Mouse (Mus musculus): ENCODE measurements around the gene Gbx2. TPM values are rescaled to one million over a fixed set of nuclear protein-coding genes. Genes with fewer than 3 reads are reported as not detected.

Gbx2 gene
- polyA plus RNA-seq, 1 experiment from 2014 or later = 0.98 TPM

DNA sequence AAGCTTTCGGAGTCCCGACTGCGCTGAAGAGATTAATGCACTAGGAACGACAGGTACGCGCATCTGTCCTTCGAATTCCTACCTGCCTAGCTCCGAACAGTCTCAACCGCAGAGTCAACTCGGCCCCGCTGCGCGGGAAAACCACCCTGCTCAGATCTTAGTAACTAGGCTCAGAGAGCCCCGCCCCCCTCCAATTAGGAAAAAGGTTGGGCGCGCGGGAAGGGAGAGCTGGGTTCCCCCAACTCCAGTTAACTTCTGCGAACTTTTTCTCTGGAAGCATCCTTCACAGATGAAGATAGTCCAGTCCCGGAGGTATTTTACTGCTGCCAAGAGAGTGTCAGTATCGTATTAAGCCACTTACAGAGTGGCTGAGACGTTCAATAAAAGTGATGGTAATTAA lies 2.8 kb upstream of the Gbx2 start:
- no peaks in the 10 kb centered on the region for H3K36me3 ChIP-seq
- peaks cover 98% of the 10 kb centered on the region for H3K27me3 ChIP-seq
- H3K4me3 ChIP-seq = 0 out of 2 replicates have a peak overlapping the region, but pooled peaks have one; percentile 3
- no peak for ATAC-seq (ENCODE audit: insufficient number of reproducible peaks, insufficient read depth, low FRiP score, low TSS enrichment, low read depth)
- WGBS = under 1% methylated on average over 21 of the region's 21 CpGs
- no peak overlapping the region for H3K4me2 ChIP-seq
- H3K9me3 ChIP-seq = no peaks in the 10 kb centered on the region
- H3K27ac ChIP-seq = no peak overlapping the region
- peaks cover 43% of the 10 kb centered on the region for H3K4me1 ChIP-seq
- no peak overlapping the region for H3K9ac ChIP-seq

DNA sequence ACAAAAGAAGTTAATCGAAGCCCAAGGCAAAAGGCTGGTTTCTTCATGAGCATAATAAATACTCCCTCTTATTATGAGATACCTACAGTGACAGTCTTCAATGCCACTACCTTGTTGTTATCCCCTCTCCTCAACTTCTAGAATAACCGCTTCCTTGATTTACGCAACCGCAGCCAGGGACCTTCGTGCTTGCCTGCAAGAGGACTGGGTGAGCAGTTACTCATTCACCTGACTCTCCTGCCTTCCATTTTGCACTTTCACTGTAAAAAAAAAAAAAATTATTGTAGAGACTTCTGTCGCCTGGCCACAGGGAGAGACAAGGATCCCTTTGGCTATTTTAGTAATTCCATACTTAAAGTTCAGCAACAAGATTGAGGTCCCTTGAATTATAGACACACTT lies 2.0 kb upstream of the Gbx2 start:
- ATAC-seq (ENCODE audit: insufficient number of reproducible peaks, insufficient read depth, low FRiP score, low TSS enrichment, low read depth) = no peak
- no peak overlapping the region for H3K9ac ChIP-seq
- peaks cover 46% of the 10 kb centered on the region for H3K4me1 ChIP-seq
- H3K36me3 ChIP-seq = no peaks in the 10 kb centered on the region
- H3K27ac ChIP-seq = no peak overlapping the region
- no peaks in the 10 kb centered on the region for H3K9me3 ChIP-seq
- WGBS = 4% methylated on average over 6 of the region's 6 CpGs
- peaks cover 98% of the 10 kb centered on the region for H3K27me3 ChIP-seq
- H3K4me2 ChIP-seq = no peak overlapping the region
- H3K4me3 ChIP-seq = no peak overlapping the region

DNA sequence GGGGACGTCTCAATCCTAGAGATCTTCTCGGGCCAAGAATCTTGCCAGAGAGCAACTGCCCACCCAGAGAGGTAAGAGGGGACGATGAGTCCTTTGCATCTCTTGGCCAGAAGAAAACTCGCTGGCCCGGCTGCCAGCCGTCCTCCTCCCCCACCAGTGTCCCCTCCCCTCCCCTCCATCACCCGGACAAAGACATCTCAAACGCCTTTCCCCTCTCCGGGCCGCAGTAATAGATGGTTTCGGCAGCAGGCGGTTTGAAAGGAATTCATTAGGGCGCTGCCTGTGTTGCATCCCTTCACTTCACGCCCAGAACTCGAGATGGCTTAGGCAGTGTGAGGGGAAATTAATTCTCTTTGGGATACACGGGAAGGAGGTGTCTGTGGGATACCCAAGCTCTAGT lies 1.6 kb upstream of the Gbx2 start:
- no peaks in the 10 kb centered on the region for H3K9me3 ChIP-seq
- no peaks in the 10 kb centered on the region for H3K36me3 ChIP-seq
- peaks cover 47% of the 10 kb centered on the region for H3K4me1 ChIP-seq
- no peak overlapping the region for H3K4me3 ChIP-seq
- under 1% methylated on average over 16 of the region's 16 CpGs for WGBS
- H3K27me3 ChIP-seq = peaks cover 98% of the 10 kb centered on the region
- ATAC-seq (ENCODE audit: insufficient number of reproducible peaks, insufficient read depth, low FRiP score, low TSS enrichment, low read depth) = no peak
- H3K9ac ChIP-seq = no peak overlapping the region
- no peak overlapping the region for H3K4me2 ChIP-seq
- H3K27ac ChIP-seq = no peak overlapping the region

DNA sequence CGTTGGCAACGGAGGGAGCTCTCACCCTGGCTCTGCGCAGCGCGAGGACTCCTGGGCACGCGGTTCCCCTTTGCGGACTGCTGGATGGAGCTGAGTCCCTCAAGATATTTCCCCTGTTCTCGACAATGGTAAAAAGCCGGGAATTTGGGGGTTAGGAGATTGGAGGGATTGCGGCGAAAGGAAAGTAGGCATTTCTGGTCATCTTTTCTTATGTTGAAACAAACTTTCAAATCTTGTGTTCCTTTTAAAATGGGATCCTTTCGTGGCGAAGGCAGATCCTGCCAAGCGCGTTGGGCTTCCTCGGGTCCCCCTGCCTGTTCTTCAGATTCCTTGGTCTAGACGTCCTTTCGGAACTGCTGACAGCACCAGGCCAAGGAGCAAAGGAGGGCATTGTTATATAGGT lies 1.0 kb upstream of the Gbx2 start:
- Histone ChIP-seq H3K9ac (no peak overlapping the region), H3K27ac (no peak overlapping the region), H3K4me1 (peaks cover 53% of the 10 kb centered on the region), H3K4me2 (no peak overlapping the region), H3K4me3 (no peak overlapping the region; the same call in 1 of the 2 replicates), H3K36me3 (no peaks in the 10 kb centered on the region), H3K27me3 (peaks cover 98% of the 10 kb centered on the region), H3K9me3 (no peaks in the 10 kb centered on the region)
- 2% methylated on average over 19 of the region's 19 CpGs for WGBS
- no peak for ATAC-seq (ENCODE audit: insufficient number of reproducible peaks, insufficient read depth, low FRiP score, low TSS enrichment, low read depth)

DNA sequence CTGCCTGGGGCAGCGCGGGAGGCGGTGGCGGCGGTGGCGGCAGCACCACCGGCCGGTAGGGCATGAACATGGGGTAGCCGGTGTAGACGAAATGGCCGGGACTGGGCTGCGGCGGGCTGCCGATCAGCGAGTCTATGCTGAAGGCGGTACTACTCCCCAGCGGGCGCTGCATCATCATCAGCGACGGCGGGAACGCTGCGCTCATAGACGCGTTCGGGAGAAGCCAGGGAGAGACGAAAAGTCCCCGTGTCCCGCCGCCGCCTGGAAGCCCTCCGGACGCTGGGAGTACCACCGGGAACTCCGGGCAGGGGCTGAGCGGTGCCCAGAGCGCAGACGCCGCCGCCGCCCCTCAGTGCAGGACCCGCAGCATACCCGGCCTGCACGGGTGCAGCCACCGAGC lies 428 bp downstream of the Gbx2 start:
- peak overlapping the region; percentile 58 for H3K9ac ChIP-seq
- H3K27ac ChIP-seq = no peak overlapping the region

DNA sequence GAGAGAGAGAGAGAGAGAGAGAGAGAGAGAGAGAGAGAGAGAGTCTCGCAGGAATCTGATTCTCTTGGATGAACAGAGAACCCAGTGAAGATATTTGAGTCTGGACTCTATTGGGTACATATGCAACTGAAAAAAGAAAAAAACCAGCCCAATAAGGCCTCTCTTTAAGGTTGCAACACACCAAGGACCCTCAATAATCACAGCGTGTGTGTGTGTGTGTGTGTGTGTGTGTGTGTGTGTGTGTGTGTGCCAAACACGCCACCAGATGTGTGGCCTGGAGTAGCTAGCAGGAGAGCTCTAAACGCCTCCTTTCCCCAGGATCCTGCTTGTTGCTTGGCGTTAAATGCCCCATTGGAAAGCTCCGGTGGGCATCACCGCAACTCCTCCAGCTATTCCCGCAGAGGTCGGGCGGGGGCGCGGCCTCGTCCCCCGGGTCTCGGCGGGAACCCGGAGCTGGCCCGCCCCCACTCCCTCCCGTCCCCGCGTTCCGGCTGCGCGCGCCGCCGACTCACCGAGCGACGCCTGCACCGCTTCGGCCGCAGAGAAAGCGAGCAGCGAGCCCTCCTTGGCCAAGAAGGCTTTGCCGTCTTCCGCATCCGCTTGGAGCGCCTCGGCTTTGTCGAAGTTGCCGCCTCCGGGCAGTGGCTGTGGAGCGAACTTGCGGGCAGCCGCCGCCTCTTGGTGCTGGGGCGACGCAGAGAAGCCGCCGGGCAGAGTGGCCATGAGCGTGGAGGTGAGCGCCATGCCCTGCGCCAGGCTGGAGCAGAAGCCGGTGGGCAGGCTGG lies 1.1 kb downstream of the Gbx2 start:
- ATAC-seq (ENCODE audit: insufficient number of reproducible peaks, insufficient read depth, low FRiP score, low TSS enrichment, low read depth) = no peak
- Histone ChIP-seq H3K9ac (peak overlapping the region; percentile 58), H3K4me1 (peaks cover 47% of the 10 kb centered on the region), H3K27ac (no peak overlapping the region), H3K9me3 (no peaks in the 10 kb centered on the region), H3K4me3 (peak overlapping the region; percentile 47), H3K36me3 (no peaks in the 10 kb centered on the region), H3K27me3 (peaks cover 98% of the 10 kb centered on the region), H3K4me2 (peak overlapping the region; percentile 73)
- under 1% methylated on average over 55 of the region's 55 CpGs for WGBS

More for the DNA sequence above, 428 bp downstream of the Gbx2 start:
- peaks cover 51% of the 10 kb centered on the region for H3K4me1 ChIP-seq
- whole genome bisulfite sequencing = under 1% methylated on average over 43 of the region's 45 CpGs
- H3K36me3 ChIP-seq = no peaks in the 10 kb centered on the region
- peaks cover 98% of the 10 kb centered on the region for H3K27me3 ChIP-seq
- H3K4me3 ChIP-seq = peak overlapping the region; percentile 47
- 0 out of 2 replicates have a peak, but pooled peaks have one; percentile 17 for ATAC-seq (ENCODE audit: insufficient number of reproducible peaks, insufficient read depth, low FRiP score, low TSS enrichment, low read depth)
- peak overlapping the region; percentile 73 for H3K4me2 ChIP-seq
- no peaks in the 10 kb centered on the region for H3K9me3 ChIP-seq

DNA sequence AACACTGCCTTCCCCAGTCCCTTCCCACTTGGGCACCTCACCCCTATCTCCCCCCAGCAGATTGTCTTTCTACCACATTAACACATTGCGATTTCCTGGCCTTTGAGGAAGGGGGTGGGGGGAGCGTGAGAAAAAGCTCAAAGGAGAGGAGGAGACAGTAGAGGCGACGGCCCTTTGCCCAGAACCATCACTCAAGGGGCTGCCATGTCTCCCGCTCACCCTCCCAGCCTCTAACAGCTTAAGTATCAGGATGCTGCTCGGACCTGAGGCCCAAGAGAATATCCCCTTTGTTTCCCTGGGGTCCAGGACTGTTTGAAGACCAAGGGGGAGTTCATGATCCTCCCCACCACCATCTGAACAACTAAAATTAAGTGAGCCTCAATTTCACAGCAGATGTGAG lies 1.8 kb downstream of the Gbx2 start:
- WGBS = 3% methylated on average over 6 of the region's 6 CpGs

DNA sequence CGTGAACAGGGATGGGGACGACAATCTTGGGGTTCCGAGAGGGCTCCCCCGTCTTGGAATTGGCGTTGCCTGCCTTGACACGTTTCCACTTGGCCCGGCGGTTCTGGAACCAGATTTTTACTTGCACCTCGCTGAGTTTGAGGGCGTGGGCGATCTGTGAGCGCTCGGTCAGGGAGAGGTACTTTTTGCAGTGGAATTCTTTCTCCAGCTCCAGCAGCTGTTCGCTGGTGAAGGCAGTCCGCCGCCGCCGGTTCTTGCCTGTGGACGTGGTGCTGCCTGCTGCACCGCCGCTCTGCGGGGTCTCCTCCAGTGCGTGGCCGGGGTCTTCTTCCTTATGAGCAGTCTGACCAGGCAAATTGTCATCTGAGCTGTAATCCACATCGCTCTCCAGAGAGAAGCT lies 2.3 kb downstream of the Gbx2 start:
- no peaks in the 10 kb centered on the region for H3K36me3 ChIP-seq
- H3K27ac ChIP-seq = no peak overlapping the region

More for the DNA sequence above, 1.8 kb downstream of the Gbx2 start:
- Histone ChIP-seq H3K4me1 (peaks cover 45% of the 10 kb centered on the region), H3K9me3 (no peaks in the 10 kb centered on the region), H3K4me2 (peak overlapping the region; percentile 31), H3K4me3 (peak overlapping the region; percentile 17), H3K9ac (no peak overlapping the region), H3K36me3 (no peaks in the 10 kb centered on the region), H3K27ac (no peak overlapping the region), H3K27me3 (peaks cover 98% of the 10 kb centered on the region)
- ATAC-seq (ENCODE audit: insufficient number of reproducible peaks, insufficient read depth, low FRiP score, low TSS enrichment, low read depth) = no peak

DNA sequence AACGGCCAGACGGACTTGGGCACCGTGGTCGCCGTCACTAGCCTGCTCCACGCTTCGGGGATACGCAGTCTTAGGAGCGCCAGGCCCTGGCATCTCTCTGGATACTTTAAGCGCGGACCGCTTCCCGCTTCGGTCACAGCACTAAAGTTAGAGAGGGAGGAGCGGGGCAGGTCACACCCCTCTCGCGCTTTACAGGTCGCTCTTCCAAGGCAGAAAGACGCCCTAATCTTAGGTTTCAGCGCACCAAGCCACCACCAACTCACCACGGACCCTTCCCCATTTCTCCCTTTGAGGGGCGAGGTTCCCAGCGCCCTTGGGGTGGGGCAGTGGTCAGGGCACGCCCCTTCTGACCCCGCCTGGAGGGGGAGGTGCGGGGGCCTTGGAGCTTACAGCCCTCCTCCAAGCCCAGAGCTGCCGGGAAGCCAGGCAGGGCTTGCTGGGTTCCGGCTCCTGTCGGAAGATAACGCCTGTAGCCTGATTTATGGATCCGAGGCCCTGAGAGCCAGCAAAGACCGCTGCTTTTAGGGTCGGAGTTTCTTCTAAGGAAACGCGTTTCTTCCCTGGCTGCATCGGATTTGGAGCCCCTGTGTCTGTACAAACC lies 3.8 kb downstream of the Gbx2 start:
- Histone ChIP-seq H3K9me3 (no peaks in the 10 kb centered on the region), H3K9ac (no peak overlapping the region), H3K4me2 (peak overlapping the region; percentile 52), H3K27ac (no peak overlapping the region), H3K4me1 (peaks cover 51% of the 10 kb centered on the region), H3K4me3 (peak overlapping the region; percentile 34), H3K36me3 (no peaks in the 10 kb centered on the region), H3K27me3 (peaks cover 100% of the 10 kb centered on the region)
- WGBS = under 1% methylated on average over 36 of the region's 36 CpGs
- no peak for ATAC-seq (ENCODE audit: insufficient number of reproducible peaks, insufficient read depth, low FRiP score, low TSS enrichment, low read depth)

More for the DNA sequence above, 2.3 kb downstream of the Gbx2 start:
- Histone ChIP-seq H3K9ac (no peak overlapping the region), H3K4me1 (peaks cover 41% of the 10 kb centered on the region), H3K27me3 (peaks cover 98% of the 10 kb centered on the region), H3K4me3 (peak overlapping the region; percentile 17), H3K4me2 (peak overlapping the region; percentile 31), H3K9me3 (no peaks in the 10 kb centered on the region)
- ATAC-seq (ENCODE audit: insufficient number of reproducible peaks, insufficient read depth, low FRiP score, low TSS enrichment, low read depth) = no peak
- 5% methylated on average over 25 of the region's 25 CpGs for WGBS

DNA sequence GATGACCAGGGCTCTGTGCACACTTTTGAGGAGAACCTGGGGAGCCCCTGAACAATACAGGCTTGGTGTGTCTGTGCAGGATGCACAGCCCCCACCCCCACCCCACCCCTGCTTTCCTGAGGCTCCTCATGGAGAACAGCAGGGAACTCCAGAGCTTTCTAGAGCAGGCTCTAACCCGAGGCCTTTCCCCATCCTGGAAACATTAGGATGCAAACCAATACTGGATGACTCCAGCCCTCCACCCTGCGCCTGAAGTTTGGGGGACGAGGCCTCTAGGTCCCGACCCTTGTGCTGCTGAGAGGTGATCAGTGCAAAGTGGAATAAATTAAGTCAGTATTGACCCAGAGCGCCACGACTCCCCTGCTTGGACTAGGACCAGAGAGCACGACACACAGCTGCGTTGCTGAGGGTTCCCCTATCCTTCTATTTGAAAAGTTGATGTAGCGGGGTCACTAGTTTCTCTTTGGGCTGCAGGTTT lies 4.4 kb downstream of the Gbx2 start:
- H3K27me3 ChIP-seq = peaks cover 100% of the 10 kb centered on the region
- no peak for ATAC-seq (ENCODE audit: insufficient number of reproducible peaks, insufficient read depth, low FRiP score, low TSS enrichment, low read depth)
- peak overlapping the region; percentile 52 for H3K4me2 ChIP-seq
- peaks cover 51% of the 10 kb centered on the region for H3K4me1 ChIP-seq
- WGBS = 5% methylated on average over 9 of the region's 9 CpGs
- H3K4me3 ChIP-seq = peak overlapping the region; percentile 34
- no peaks in the 10 kb centered on the region for H3K9me3 ChIP-seq
- H3K27ac ChIP-seq = no peak overlapping the region
- no peaks in the 10 kb centered on the region for H3K36me3 ChIP-seq
- no peak overlapping the region for H3K9ac ChIP-seq

DNA sequence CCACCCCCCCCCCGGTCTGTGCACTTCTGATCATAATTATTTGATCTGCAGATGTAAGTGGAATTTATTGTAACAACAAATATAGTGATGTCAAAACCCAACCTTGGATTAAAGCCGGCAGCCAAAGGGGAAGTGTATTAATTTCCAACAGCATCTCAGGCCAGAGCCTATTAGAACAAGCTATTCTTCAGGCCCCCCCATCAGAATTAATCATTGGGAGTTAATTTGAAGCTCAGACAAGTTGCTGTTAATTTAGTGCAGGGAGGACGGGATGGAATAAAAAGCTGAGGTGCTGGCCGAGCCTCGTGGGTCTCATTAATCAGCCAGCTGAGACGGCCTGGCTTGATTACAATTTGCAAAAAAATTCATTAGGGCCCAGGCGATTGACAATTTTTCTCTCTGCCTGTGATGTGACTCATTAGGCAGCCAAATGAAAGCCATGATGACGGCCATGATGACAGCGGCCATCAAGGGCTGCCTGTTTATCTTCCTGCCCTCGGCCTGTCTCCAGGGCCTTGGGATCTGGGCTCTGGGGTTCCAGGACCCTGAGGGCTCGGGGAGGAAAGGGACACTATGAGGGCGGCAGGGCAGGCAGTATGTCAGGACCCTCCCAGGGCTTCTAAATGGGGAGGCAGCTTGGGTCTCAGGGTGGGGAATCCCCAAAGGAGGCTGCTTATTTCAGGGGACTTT lies 5.3 kb downstream of the Gbx2 start:
- 15% methylated on average over 12 of the region's 12 CpGs for WGBS
- Histone ChIP-seq H3K4me2 (no peak overlapping the region), H3K27ac (no peak overlapping the region), H3K36me3 (no peaks in the 10 kb centered on the region), H3K9ac (no peak overlapping the region), H3K4me3 (no peak overlapping the region), H3K27me3 (peaks cover 100% of the 10 kb centered on the region), H3K4me1 (peaks cover 41% of the 10 kb centered on the region), H3K9me3 (no peaks in the 10 kb centered on the region)
- ATAC-seq (ENCODE audit: insufficient number of reproducible peaks, insufficient read depth, low FRiP score, low TSS enrichment, low read depth) = no peak
